Mouse (Mus musculus) left cerebral cortex, postnatal 14 days (tissue): Measurements from ENCODE around the gene Entpd5. TPM values are rescaled to one million over a fixed set of nuclear protein-coding genes. Genes with fewer than 3 reads are reported as not detected.
"Not testable (repeated sequence)": the region's sequence is repeated elsewhere in the genome, so short reads cannot be mapped to it uniquely, and the experiment has no call there.

Experiments
- DNase-seq, 2 experiments: peaks; one replicate each; pipeline ENCODE4 v3.0.0; 2021 to 2022; ENCODE audit warnings: low spot score in 2 of 2, mixed read lengths in 1 of 2
- intact Hi-C: fragments of 180-260 bp; cut with DNase I; formaldehyde crosslinking; loops from one replicate; pipeline ENCODE4 v1.15.1; 2025
- total RNA-seq, 2 experiments: library from RNA; stranded (reverse); gene quantifications; 2 replicates each; pipeline ENCODE4 v1.2.3; 2021

Entpd5 gene
- total RNA-seq, 2 experiments from 2014 or later: 21.6 to 23.6 TPM

DNA sequence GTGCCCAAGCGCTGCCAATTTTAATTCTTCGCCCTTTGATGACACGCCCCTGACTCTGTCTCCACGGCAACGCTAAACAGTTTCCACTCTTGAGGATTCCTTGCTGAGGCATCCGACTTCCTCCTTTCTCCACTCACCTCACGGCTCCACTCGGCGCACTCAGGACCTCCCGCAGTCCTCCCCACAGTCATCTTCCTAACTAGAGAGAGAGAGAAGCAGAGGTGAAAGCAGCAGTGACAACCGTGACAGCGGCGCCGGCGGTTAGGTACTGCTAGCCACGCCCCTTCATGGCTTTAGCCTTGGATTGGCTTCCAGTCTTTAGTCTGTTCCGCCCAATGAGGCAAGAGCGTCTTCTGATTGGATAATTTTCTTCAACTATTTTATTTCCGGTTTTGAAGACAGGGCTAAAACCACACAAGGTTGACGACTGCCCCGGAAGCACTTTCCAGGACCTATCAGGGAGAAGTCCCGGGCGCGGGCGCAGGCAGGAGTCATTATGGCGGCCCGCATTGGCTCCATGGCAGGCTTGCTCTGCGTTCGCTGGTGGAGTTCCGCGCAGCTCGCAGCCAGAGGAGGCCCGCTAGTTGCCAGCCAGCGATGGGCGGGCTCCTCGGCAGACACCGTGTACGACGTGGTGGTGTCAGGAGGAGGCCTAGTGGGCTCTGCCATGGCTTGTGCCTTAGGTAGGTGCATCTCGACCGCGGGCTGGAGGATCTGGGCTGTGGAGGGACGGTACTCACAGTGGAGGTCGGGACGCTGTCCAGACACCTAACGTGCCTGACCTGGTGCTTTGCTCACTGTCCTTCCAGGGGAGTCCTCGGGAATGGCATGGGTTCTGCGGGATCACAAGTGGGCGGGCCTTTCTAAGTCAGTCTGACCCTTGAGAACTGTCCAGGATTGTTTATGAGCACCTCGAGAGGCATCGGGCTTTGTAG, 47.0 kb downstream of the Entpd5 start, which contains the start of the genes Coq6 and Fam161b:
TSS of gene Coq6 (plus strand) at position 103 of the 935 bp plus-strand sequence.
TSS of gene Fam161b (minus strand) at position 279 of the 935 bp plus-strand sequence.
- intact Hi-C loops: no loop called here
- peak; percentile 96 to 98 for DNase-seq

DNA sequence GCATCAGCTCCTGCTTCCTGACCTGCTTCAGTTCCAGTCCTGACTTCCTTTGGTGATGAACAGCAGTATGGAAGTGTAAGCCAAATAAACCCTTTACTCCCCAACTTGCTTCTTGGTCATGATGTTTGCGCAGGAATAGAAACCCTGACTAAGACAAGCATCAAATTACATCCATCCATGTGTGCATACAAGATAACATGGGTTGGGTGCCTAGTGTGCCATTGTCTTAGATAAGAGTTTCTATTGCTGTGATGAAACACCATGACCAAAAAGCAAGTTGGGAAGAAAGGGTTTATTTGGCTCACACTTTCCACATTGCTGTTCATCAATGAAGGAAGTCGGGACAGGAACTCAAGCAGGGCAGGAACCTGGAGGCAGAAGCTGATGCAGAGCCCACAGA, 50.1 kb downstream of the Entpd5 start:
- DNase-seq, intact Hi-C loops: not testable (repeated sequence)

DNA sequence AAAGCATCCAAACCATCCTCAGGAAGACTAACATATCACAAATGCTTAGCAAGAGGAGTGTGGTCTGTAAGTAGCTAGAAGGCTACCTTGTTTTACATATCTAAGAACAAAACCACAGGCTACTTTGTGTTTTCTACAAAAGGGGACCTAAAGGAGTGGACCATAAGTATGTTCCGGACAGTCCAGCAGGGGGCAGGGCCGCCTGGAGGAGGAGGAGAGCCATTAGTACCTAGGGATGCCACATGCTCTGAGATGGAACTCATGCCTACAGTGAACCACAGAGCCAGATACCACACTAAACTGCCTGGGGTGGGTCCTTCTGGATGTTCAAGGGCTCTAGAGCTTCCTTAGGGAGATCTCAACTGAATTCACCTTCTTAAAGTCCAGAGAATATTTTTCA, 61.6 kb downstream of the Entpd5 start:
- no peak for DNase-seq
- intact Hi-C loops: no loop called here

DNA sequence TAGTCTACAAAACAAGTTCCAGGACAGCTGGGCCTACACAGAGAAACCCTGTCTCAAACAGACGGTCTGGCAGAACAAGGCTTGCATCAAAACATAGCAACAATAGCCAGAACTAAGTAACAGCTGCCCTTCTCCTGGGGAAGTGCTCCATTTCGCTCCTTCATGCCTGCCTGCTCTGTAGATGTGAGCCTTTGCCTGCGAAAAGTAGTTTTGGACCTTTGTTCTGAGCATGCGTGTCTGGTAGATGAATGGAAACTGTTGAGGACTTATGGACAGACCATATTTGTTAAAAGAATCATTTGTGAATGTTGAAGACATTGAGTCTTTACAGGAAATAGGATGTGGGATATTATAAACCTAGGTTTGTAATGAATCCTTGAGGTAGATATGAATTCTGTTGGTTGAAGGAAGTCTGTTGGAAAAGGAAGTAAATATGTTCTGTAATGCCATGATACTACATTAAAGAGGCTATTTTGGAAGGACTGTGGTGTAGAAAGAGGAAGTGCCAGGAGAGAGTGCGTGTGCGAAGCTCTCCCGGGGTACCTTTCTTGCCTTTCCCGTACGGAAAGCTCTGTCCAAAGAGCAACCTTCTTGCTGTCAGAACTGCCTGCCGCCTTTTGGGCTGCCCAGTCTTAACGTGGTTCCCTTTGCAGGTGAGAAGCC, 71.7 kb downstream of the Entpd5 start:
- intact Hi-C loops: no loop called here
- no peak for DNase-seq

DNA sequence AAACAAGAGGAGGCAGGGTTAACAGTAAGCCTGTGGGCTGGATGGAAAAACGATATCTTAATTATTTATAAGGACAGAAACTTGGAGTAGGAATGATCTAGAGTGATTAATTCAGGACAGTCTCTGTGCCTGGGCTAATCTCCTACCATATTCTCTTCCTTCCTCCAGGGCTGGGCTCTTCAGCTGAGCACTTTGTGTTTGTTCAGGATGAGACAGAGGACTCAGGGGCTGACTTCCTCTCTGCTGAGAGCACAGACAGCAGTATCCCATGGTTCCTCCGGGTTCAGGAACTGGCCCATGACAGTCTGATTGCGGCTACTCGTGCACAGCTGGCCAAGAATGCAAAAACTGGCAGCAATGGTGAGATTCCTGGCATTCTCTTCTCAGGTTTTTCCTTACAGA, 81.7 kb downstream of the Entpd5 start:
- DNase-seq: no peak
- intact Hi-C loops: no loop called here

Other genes with a start within 250 kb of the Entpd5 start
- gene Elmsan1, start 190.1 kb downstream of the Entpd5 start, total RNA-seq: 10 to 100 TPM; 12.6 to 18.6 TPM
- gene Ptgr2, start 123.8 kb downstream of the Entpd5 start, total RNA-seq: 10 to 100 TPM; 32.3 to 35.2 TPM
- gene Zfp410, start 92.2 kb downstream of the Entpd5 start, total RNA-seq: 10 to 100 TPM; 35.4 to 35.8 TPM
- gene Coq6, start 47.4 kb downstream of the Entpd5 start, total RNA-seq: 10 to 100 TPM; 22.7 to 23.8 TPM
- gene Fam161b, start 47.2 kb downstream of the Entpd5 start, total RNA-seq: 10 to 100 TPM; 11.8 to 12.4 TPM
- gene Bbof1, start within 50 bp of the Entpd5 start, total RNA-seq: 1 to 10 TPM; 6.8 to 8.3 TPM
- 10 to 100 TPM; 10.8 to 13.7 TPM for gene Rnf113a2, start 8.2 kb upstream of the Entpd5 start, total RNA-seq
- 10 to 100 TPM; 35.3 to 39.5 TPM for gene Aldh6a1, start 42.0 kb upstream of the Entpd5 start, total RNA-seq
- gene Lin52, start 42.4 kb upstream of the Entpd5 start, total RNA-seq: 10 to 100 TPM; 18.9 to 20.3 TPM
- under 1 TPM; 0.17 to 0.24 TPM for gene Vsx2, start 160.7 kb upstream of the Entpd5 start, total RNA-seq
- 10 to 100 TPM; 10.4 to 11.9 TPM for gene Abcd4, start 208.4 kb upstream of the Entpd5 start, total RNA-seq
- not detected for gene Vrtn, start 232.0 kb upstream of the Entpd5 start, total RNA-seq